Mouse (Mus musculus): ENCODE data around the gene Rere. TPM values are rescaled to one million over a fixed set of nuclear protein-coding genes. Genes with fewer than 3 reads are reported as not detected.
A peak's percentile ranks its signal among the peaks of the same experiment; 100 is the strongest.
"Not testable (repeated sequence)": the region's sequence is repeated elsewhere in the genome, so short reads cannot be mapped to it uniquely, and the experiment has no call there.

Rere gene
- polyA plus RNA-seq, 2 experiments, result 4.8 to 5.1 TPM

- no peaks in the 10 kb centered on the region for H3K36me3 ChIP-seq (replicated peaks; ENCODE audit: control insufficient read depth, insufficient read depth, low read depth)
- H3K4me1 ChIP-seq (replicated peaks; ENCODE audit: control insufficient read depth in 2 of 2, insufficient read depth in 2 of 2, low read length in 1 of 2), result peaks cover 3% of the 10 kb centered on the region in 2 experiments
- no peaks in the 10 kb centered on the region for H3K27me3 ChIP-seq (ENCODE audit: control insufficient read depth, insufficient read depth, low read length)
- TF ChIP-seq EP300 (IDR thresholded peaks at IDR 0.05; ENCODE audit: low read depth) (no peak), CTCF (IDR thresholded peaks at IDR 0.05; ENCODE audit: low read depth) (no peak)
- ATAC-seq (ENCODE audit: insufficient read depth) (no peak), DNase-seq (ENCODE audit: low read depth in 3 of 3, low spot score in 3 of 3) (no peak)
- H3K9ac ChIP-seq (replicated peaks), result no peak overlapping the region
- no peak overlapping the region for H3K27ac ChIP-seq
- no peaks in the 10 kb centered on the region for H3K9me3 ChIP-seq (ENCODE audit: control insufficient read depth, low read length)
- H3K4me3 ChIP-seq (ENCODE audit: insufficient read depth in 1 of 2, low read depth in 2 of 2, low read length in 2 of 2), result no peak overlapping the region
- WGBS (ENCODE audit: insufficient replicate concordance), result 72% methylated on average over 5 of the region's 5 CpGs
- H3K4me2 ChIP-seq (ENCODE audit: low read depth), result no peak overlapping the region
Measured at GRCm38 (mm10) chr4:150275531-150275930, 5.9 kb upstream of the Rere start.

GRCm38 (mm10) chr4:150279336-150279735, 2.1 kb upstream of the Rere start:
- not testable (repeated sequence) for ATAC-seq (ENCODE audit: insufficient read depth); DNase-seq (ENCODE audit: low read depth in 3 of 3, low spot score in 3 of 3); H3K9me3 ChIP-seq (ENCODE audit: control insufficient read depth, low read length); H3K4me2 ChIP-seq (ENCODE audit: low read depth); H3K27me3 ChIP-seq (ENCODE audit: control insufficient read depth, insufficient read depth, low read length); H3K4me3 ChIP-seq (ENCODE audit: insufficient read depth in 1 of 2, low read depth in 2 of 2, low read length in 2 of 2); H3K9ac ChIP-seq (replicated peaks); H3K27ac ChIP-seq; H3K36me3 ChIP-seq (replicated peaks; ENCODE audit: control insufficient read depth, insufficient read depth, low read depth)
- 90% methylated on average over 5 of the region's 7 CpGs for WGBS (ENCODE audit: insufficient replicate concordance)
- peaks cover 11 to 18% of the 10 kb centered on the region in 2 experiments for H3K4me1 ChIP-seq (replicated peaks; ENCODE audit: control insufficient read depth in 2 of 2, insufficient read depth in 2 of 2, low read length in 1 of 2)

GRCm38 (mm10) chr4:150280002-150280401, 1.4 kb upstream of the Rere start:
- Histone ChIP-seq H3K27ac (no peak overlapping the region), H3K36me3 (replicated peaks; ENCODE audit: control insufficient read depth, insufficient read depth, low read depth) (no peaks in the 10 kb centered on the region), H3K27me3 (ENCODE audit: control insufficient read depth, insufficient read depth, low read length) (no peaks in the 10 kb centered on the region), H3K4me1 (replicated peaks; ENCODE audit: control insufficient read depth in 2 of 2, insufficient read depth in 2 of 2, low read length in 1 of 2) (peaks cover 11 to 18% of the 10 kb centered on the region in 2 experiments), H3K4me3 (ENCODE audit: insufficient read depth in 1 of 2, low read depth in 2 of 2, low read length in 2 of 2) (no peak overlapping the region), H3K4me2 (ENCODE audit: low read depth) (peak overlapping the region; percentile 91), H3K9me3 (ENCODE audit: control insufficient read depth, low read length) (no peaks in the 10 kb centered on the region), H3K9ac (replicated peaks) (no peak overlapping the region)
- ATAC-seq (ENCODE audit: insufficient read depth), result no peak
- no peak for DNase-seq (ENCODE audit: low read depth in 3 of 3, low spot score in 3 of 3)
- 74% methylated on average over 2 of the region's 2 CpGs for WGBS (ENCODE audit: insufficient replicate concordance)
- TF ChIP-seq EP300 (IDR thresholded peaks at IDR 0.05; ENCODE audit: low read depth) (no peak), CTCF (IDR thresholded peaks at IDR 0.05; ENCODE audit: low read depth) (no peak)

- H3K4me2 ChIP-seq (ENCODE audit: low read depth), result peak overlapping the region; percentile 91
- peak overlapping the region in 1 of 2 experiments; percentile 90; a peak in 3 of 4 replicates for H3K4me3 ChIP-seq (ENCODE audit: insufficient read depth in 1 of 2, low read depth in 2 of 2, low read length in 2 of 2)
- no peak for ATAC-seq (ENCODE audit: insufficient read depth)
- peak overlapping the region; percentile 92 for H3K27ac ChIP-seq
- WGBS (ENCODE audit: insufficient replicate concordance), result 56% methylated on average over 4 of the region's 4 CpGs
- peaks cover 11 to 18% of the 10 kb centered on the region in 2 experiments for H3K4me1 ChIP-seq (replicated peaks; ENCODE audit: control insufficient read depth in 2 of 2, insufficient read depth in 2 of 2, low read length in 1 of 2)
- H3K27me3 ChIP-seq (ENCODE audit: control insufficient read depth, insufficient read depth, low read length), result no peaks in the 10 kb centered on the region
- peak overlapping the region; percentile 94 for H3K9ac ChIP-seq (replicated peaks)
- no peak for TF ChIP-seq EP300 (IDR thresholded peaks at IDR 0.05; ENCODE audit: low read depth)
- no peak for TF ChIP-seq CTCF (IDR thresholded peaks at IDR 0.05; ENCODE audit: low read depth)
- no peaks in the 10 kb centered on the region for H3K9me3 ChIP-seq (ENCODE audit: control insufficient read depth, low read length)
- no peaks in the 10 kb centered on the region for H3K36me3 ChIP-seq (replicated peaks; ENCODE audit: control insufficient read depth, insufficient read depth, low read depth)
- DNase-seq (ENCODE audit: low read depth in 3 of 3, low spot score in 3 of 3), result no peak
Measured at GRCm38 (mm10) chr4:150280459-150280858, 987 bp upstream of the Rere start.

GRCm38 (mm10) chr4:150281891-150282630, 615 bp downstream of the Rere start:
- peak in 1 of 3 experiments; percentile 28 for DNase-seq (ENCODE audit: low read depth in 3 of 3, low spot score in 3 of 3)
- WGBS (ENCODE audit: insufficient replicate concordance), result under 1% methylated on average over 50 of the region's 50 CpGs
- Histone ChIP-seq H3K36me3 (replicated peaks; ENCODE audit: control insufficient read depth, insufficient read depth, low read depth) (no peaks in the 10 kb centered on the region), H3K4me1 (replicated peaks; ENCODE audit: control insufficient read depth in 2 of 2, insufficient read depth in 2 of 2, low read length in 1 of 2) (peaks cover 11 to 18% of the 10 kb centered on the region in 2 experiments), H3K4me2 (ENCODE audit: low read depth) (peak overlapping the region; percentile 91), H3K9me3 (ENCODE audit: control insufficient read depth, low read length) (no peaks in the 10 kb centered on the region), H3K27me3 (ENCODE audit: control insufficient read depth, insufficient read depth, low read length) (no peaks in the 10 kb centered on the region), H3K27ac (peak overlapping the region; percentile 55), H3K9ac (replicated peaks) (peak overlapping the region; percentile 96), H3K4me3 (ENCODE audit: insufficient read depth in 1 of 2, low read depth in 2 of 2, low read length in 2 of 2) (peak overlapping the region; percentile 65 to 90)
- ATAC-seq (ENCODE audit: insufficient read depth), result peak; percentile 36; the same call in 1 of the 2 replicates
- TF ChIP-seq CTCF (IDR thresholded peaks at IDR 0.05; ENCODE audit: low read depth), result no peak

All from liver, embryonic 14.5 days (tissue).